Mouse (Mus musculus) lung, postnatal 36 days (tissue): ENCODE measurements around the gene Fbxl2.
"Not testable (repeated sequence)": the region's sequence is repeated elsewhere in the genome, so short reads cannot be mapped to it uniquely, and the experiment has no call there.

Source experiments
- DNase-seq: peaks from one replicate; pipeline ENCODE4 v3.0.0; 2022; ENCODE audit warnings: mixed read lengths

The Fbxl2 gene

DNA sequence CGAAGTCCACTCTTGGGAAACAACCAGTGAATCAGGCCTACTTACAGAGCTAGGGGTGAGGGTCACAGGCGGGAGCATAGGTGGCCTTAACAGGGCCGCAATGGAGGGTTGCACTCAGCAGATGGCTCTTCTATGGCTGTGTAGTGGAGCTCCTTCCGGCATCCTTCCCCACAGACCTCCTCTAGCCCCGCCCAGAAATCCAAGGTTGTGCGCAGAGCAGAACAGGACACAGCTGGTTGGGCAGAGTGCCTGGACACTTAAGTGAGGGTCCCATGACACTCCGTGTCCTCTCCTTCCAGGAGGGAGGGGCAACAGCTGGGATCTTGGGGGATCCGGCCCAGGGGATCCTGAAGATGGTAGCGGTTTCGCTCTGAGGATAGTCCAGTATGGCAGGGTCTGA is at the start of gene Fbxl2:
Gene Fbxl2, minus strand, starts transcription at position 164 of the 400 bp plus-strand sequence.
- DNase-seq = no peak

DNA sequence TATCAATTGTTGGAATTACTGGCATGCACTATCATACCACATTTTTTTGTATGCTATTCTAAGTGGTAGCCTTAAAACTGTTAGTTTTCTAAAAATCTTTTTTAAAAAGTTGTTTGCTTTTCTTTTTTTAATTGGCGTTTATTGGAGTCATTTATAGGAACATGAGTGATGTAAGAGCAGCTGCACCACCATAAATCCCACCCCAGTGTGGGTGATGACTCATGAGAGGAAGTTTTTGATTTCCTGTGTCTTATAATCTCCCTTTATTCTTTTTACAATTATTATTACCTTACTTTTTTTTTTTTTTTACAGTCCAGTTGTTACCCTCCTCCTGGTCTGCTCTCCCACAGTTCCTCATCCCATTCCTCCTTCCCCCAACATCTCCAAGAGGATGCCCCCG is 48.9 kb upstream of the Fbxl2 start:
- no peak for DNase-seq

DNA sequence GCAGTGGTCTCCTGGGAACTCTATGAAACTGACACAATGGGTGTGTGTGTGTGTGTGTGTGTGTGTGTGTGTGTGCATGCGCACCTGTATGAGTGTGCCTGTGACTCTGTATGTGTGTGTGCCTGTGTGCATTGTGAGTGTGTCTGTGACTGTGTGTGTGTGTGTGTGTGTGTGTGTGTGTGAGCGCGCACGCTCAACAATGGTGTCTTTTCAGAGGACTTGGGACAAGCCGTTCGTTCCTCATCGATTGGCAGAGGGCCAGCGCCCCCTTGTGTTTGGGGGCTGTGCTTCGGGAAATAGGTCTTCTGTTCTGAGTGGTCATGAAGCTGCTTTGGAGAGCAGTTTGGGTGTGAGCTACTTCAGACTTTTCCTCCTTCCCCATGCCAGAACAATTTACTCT is 46.2 kb upstream of the Fbxl2 start:
- DNase-seq = not testable (repeated sequence)

DNA sequence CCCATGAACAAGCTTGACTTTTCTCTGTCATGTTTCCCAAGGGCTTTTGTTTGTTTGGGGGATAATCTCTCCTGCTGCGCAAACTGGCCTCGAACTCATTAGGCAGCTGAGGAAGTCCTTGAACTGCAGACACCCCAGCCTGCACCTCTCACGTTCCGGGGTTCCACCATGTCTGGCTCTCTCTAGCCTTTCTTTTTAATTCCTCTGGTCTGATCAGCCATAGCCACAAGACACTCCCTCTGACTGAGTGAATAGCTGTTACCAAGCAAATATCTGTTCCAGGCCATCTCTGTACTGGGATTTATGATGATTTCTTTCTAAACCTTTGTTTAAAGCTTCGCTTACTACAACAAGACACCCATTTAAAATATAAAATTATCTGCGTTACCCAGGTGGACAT is 42.9 kb upstream of the Fbxl2 start:
- not testable (repeated sequence) for DNase-seq

DNA sequence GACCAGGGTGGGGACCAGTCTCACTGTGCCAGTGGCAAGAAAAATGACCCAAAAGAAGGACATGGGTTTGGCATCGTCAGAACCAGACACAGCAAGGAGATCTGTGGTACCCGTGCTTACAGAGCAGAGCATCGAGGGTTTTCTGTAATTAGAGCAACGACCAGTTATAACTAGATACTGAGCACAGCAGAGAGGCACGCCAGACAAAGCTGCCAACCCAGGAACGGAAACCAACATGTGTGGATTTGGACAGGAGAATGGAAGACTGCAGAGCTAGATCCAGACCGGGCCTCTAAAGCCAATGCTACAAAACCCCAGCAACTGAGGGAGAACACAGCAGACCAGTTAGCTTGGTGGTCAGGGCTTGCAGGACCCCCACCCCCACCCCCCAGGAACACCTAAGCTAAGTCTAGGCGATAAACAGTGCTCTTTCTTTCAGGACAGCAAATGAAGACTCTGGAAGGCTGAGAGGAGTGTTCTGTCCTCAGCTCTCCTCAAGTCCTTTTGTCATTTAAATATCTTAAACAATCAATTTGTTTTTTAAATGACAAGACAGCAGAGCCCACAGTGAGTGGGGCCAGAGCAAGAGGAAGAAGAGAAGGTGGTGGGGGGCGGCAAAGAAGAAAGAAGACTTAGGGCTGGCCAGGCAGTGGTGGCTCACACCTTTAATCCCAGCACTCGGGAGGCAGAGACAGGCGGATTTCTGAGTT is 41.3 kb upstream of the Fbxl2 start:
- DNase-seq = no peak

DNA sequence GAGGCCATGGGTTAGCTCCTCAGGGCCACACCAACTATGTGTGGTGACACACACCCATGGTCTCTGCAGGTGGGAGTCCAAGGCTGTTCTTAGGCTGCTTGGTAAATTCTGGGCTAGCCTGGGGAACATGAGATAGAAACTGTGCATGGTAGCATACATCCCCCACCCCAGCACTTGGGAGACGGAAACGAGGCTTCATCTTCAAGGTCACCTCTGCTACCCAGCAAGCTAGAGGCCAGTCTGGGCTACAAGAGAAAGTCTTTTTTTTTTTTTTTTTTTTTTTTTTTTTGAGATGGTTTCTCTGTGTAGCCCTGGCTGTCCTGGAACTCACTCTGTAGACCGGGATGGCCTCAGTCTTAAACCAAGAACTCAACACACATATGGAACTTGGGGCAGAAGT is 40.4 kb upstream of the Fbxl2 start:
- DNase-seq = no peak

DNA sequence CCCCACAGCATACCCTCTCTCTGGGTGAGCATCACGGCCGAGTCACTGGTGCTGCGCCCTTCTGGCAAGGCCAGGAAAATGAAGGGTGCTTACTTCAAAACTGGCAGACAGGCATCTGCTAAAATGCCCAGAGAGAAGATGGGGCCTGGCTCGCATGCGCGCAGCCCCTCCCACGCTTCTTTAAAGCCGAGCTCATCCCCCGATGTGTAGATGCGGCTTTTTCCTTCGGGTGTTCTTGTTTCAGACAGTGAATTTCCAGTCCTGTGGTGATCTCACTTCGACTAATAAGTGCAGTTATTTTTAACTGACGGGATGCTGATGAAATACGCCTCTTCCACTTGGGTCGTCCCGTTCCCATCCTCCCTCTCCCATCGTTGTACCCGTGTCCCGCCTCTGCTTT is 27.7 kb upstream of the Fbxl2 start:
- no peak for DNase-seq

DNA sequence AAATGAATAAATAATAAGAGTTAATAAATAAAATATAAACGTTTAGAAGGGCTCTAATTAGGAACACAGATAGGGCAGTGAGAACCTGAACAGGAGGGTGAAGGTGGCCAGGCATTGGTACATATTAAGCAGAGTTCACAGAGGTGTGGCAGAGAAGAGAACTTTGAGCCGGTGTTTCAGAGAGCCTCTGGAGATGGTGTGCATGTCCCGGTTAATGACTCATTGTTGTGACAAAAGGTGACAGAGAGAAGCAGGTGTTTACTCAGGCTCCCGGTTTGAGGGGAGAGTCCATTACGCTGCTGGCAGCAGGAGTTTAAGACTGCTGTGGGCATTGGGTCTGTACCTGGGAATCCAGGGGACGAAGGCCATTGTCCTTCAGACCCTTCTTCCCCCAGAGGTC is 23.4 kb upstream of the Fbxl2 start:
- DNase-seq = no peak

DNA sequence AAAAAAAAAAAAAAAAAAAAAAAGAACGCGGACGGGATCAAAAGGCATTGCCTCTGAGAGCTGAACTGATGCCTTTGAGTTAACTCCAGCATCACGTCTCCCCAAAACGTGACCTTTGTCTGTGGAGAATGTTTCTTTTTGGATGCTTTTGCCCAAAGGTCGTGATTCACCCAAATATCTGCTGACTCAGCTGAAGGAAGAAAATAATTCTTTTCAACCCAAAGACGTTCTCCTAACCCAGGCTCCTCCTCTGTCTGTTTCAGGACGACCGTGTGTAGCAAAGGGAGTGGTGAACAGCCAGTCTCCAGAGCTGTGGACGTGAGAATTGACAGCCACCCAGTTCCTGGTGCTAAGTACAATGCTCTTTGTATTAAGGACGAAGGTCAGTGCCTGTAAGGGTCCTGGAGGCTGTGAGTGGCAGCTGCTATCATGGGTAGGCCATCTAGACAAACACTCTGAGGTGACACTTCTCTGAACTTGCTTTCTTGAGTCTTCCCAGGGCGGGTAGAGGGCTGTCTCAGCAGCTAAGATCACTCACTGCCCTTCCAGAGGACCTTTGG is 22.6 kb upstream of the Fbxl2 start:
- DNase-seq = no peak

DNA sequence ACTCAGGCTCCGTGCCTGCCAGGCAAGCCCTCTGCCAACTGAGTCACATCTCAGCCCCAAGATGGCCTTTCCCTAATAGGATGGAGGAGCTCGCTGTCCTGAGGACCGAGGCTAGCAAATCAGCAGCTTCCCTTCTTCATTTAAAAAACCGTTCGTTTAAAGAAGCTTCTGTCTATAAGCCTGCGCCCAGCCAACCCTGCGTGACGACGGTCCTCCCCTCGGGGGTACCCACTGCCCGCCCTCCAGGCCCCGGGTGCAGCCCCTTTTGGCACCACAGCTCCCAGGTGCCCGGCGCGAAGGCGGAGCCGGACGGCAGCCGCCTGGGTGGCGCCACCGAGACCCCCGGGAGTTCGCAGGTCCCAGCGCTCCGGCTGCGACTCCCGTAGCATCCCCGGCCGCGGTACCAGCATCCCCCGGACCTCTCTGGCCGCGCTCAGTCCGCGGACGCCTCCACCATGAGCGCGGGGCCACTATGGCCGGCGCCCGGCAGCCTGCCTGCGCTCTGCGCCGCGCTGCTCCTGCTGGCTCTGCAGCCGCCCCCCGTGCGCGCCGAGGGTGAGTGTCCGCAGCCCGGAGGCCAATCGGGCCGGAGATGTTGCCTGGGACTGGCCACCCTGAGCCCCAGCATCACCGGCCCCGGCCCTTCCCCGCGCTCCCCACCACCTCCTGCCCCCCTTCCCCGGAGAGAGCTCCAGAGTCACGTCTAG is 11.3 kb upstream of the Fbxl2 start, which contains the start of gene Susd5:
Gene Susd5, plus strand, starts transcription at position 51 of the 707 bp plus-strand sequence.
- no peak for DNase-seq

DNA sequence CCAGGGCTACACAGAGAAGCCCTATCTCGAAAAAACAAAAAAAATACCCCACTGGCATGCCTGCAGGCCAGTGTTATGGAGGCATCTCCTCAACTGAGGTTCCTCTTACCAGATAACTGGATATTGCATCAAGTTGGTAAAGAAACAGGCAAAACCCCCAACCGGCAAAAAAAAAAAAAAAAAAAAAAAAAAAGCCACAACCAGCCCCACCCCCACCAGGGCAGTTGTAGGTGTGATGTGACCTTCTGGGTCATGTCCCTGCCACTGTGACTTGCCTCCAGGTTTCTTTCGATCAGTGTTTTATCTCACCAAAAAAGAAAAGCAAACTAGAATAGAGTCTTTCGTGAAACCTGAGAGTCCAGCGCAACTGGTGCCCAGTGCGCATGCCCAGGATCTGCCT is 6.9 kb upstream of the Fbxl2 start:
- no peak for DNase-seq

DNA sequence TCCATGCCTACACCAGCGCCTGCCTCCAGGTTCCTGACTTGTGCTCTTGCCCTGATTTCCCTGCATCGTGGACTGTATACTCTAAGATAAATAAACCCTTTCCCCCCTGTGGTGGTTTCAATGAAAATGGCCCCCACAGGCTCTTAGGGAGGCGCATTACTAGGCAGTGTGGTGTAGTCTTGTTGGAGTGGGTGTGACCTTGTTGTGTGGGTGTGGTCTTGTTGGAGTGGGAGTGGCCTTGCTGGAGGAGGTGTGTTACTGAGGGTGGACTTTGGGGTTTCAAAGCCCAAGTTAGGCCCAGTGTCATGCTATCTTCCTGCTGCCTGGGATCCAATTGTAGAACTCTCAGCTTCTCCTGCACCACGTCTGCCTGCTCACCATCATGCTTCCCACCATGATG is 6.0 kb upstream of the Fbxl2 start:
- DNase-seq = no peak

DNA sequence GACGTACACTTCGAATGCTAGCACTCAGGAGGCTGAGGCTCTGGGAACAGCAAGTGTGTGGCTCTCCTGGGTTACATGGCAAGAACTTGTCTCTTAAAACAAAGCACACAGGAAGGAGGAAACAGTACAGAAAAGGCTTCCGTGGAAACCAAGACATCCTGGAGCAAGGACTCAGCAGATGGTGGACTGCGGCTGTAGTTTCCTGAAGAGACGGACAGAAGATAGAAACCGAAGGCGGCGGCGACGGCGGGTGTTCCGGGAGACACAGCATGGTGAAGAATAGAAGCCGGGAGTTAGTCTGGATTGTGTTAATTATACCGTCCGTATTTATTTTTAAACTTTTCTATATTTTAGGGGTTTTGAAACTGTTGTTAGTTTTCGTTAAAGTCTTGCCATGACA is 4.8 kb upstream of the Fbxl2 start:
- no peak for DNase-seq

DNA sequence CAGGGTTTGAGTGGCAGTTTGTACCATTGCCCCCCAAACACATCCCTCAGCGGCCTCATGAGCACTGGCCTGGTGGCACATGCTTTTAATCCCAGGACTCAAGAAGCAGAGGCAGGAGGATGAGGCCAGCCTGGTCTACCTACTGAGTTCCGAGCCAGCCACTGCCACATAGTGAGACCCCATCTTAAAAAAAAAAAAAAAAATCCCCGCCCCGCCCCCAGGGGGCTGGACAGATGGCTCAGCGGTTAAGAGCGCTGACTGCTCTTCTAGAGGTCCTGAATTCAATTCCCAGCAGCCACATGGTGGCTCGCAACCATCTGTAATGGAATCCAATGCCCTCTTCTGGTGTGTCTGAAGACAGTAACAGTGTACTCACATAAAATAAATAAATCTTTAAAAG is 4.1 kb upstream of the Fbxl2 start:
- no peak for DNase-seq

DNA sequence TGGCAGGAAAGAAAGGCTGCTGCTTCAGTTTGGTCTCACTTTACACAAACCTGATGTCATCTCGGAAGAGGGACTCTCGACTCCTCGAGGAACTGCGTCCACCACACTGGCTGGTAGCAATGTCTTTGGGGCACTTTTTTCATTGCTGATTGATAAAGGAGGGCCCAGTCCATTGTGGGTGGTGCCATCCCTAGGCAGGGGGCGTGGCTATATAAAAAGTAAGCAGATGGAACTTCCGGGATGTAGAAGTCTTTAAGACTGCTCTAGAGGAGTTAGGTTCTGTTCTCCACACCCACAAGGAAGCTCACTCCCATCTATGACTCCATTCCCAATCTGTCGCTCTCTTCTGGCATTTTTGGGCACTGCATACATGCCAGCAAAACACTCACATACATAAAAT is 685 bp upstream of the Fbxl2 start:
- no peak for DNase-seq

DNA sequence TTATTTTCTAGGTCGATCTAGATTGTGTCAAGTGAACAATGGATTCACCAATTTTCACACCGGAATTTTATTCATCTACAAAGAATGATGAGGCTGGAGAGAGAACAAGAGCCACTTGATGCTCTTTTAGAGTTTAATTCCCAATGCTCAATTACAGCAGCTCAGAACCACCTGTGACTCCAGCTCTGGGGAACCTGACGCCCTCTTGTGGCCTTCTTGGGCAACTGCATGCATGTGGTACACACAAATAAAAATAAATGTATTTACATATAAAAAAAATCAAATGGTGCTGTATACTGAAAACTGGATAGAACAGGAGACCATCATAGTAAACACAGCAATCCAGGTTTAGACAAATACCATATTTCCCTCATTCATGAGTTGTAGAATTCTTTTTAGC is 1.5 kb downstream of the Fbxl2 start:
- DNase-seq = no peak

DNA sequence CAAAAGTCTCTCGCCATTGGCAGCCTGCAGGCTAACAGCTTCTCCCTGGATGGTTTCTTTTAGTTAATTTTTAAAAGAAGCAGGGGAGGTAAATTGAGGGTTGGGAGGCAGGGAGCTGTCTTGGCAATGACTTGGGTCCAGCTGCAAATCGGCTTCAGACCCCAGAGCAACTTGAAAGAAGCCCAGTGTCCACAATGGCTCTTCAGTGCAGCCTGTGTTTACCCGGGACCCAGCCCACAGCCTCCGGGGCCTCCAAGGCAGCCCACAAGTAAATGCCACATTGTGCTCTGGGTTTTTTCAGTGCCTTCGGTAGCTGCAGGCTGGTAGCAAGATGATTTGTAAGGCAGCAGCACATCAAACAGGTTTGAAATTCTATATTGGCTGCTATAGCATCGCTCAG is 3.5 kb downstream of the Fbxl2 start:
- no peak for DNase-seq

DNA sequence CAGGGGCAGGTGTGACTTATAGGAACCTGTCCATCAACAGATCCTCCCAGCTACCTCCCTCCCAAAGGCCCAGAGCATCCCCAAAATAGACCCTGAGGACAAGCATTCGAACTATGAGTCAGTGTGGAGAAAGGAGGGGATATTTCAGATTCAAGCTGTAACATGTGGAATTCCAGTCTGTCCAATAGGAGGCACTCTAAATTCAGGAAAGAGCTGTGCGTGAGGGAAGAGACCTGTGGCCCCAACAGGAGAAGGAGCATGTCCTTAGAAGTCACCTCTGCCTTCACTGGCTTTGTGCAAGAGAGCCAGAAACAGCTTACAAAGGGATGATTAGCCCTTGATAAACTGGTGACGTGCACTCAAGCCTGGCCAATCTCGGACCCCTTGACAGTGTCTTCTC is 5.0 kb downstream of the Fbxl2 start:
- no peak for DNase-seq

DNA sequence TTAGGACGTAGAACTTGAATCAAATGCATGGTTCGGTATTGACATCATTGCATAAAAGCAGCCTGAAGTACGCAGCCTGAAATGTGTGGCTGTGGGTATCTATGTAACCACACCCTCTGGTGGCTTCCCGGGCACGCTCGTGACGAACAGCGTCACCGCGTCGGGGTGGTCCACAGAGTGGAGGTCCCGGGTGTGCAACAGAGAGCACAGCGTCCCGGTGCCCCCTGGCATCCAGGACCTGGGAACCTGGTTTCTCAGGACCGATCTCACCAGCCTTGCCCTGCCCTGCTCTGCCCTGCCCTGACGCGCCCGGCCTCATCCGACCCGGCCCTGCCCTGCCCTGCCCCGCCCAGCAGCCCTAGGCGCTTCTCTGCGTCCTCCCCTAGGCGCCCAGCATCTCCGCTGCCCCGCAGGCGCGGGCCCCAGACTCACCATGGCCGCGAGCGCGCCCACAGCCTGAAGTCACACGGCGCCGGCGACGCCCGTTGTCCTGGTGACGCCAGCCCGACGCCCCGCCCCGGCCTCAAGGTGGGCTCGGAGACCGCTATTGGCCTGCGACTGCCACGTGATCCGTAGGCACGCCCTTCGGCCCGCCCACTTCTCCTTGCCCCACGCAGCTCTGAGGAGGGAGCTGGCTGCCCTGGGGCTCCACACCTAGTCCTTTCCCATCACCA is 19.6 kb downstream of the Fbxl2 start:
- DNase-seq = peak; percentile 76

DNA sequence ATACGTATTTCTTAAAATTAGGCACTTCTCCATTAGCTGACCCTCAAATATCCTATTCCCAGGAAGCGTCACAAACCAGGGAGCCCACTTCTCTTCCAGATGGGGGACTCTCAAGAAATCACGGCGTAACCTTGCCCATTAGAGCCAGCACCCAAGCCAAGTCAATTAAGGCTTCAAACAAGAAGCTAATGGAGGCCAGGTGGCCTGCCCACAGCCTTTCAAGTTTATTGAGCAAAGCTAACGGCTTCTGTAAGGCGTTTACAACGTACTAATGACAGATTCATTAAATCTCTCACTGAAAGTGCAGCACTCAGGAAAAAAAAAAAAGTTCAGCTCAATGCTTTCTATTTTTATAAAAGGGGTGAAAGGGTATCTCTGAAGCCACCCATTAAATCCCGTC is 20.1 kb downstream of the Fbxl2 start:
- no peak for DNase-seq

DNA sequence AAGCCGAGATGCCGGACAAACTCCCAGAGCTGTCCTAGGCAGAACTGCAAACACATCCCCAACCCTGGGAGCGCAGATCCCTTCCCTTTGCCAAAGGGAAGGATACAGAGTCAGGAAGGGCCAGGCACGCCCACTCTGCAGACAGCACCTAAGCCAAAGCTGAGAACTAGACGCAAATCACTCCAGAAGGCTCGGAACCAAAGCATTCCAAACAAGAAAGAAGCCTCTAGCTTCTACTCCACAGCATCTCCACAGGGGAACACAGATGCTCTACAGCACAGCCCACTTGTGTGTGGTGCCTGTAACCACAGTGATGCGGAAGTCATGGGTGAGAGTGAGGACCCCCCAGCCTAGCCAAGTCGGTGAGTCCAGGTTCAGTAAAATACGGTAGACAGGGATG is 20.8 kb downstream of the Fbxl2 start:
- no peak for DNase-seq

DNA sequence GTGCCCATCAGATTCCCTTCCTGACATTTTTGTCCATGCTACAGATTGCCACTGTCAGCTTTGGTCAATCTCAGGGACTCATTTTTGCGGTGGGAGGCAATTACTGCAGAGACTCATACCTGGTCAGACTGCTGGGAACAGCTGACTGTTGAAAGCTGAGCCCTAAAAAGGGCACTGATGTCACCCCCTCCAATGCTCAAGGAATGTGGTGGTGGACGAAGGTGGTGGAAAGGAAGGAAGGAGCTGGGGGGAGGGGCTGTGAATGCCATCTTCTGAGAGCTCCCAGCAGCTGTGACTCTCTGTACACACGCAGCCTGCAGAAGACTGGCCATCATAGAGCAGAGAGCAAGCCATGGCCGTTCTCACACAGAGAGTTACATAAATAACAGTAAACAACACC is 23.9 kb downstream of the Fbxl2 start:
- DNase-seq = no peak

DNA sequence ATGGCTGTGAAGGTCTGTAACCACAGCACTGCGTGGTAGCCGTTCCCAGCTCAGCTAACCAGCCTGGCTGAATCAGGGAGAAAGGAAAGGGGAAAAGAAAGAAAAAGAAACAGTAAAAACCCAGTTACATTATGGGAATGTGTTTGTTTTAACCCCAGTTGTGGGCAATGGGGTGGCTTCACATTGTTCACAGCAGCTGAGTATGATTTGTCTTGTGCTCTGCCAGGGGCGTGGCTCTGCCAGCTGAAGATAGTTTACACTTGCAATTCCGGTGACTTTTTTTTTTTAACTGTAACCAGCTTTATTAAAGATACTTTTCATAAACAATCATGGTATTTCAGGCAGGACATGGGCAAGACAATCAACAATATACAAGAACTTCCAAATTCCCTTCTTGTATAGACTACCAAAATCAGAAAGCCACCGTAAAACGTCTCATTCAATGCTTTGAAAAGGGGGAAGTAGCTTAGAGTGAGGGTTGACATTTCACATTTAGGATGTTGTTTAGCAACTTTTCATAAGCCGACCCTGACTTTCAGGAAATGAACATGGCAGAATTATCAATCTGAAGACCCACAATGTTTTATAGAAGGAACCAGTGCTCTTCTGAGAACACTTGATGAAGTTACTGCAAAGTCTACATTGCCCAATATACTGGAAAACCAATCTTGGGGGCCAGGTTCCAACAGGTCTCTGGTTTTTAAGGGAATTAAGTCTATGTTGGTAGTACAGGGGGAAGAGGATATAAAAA is 26.8 kb downstream of the Fbxl2 start:
- no peak for DNase-seq
